Mouse (Mus musculus) CH12.LX (cell line): ENCODE results near the gene 3110082J24Rik. TPM values are rescaled to one million over a fixed set of nuclear protein-coding genes. Genes with fewer than 3 reads are reported as not detected.

Source experiments
- DNase-seq: peaks from one replicate; pipeline ENCODE4 v3.0.0-alpha.2; 2013; ENCODE audit errors: extremely low read depth
- H3K27ac ChIP-seq: 2 replicates; pipeline ENCODE4 v1.5.1; 2012; ENCODE audit warnings: low read depth, mild to moderate bottlenecking, control low read depth, moderate library complexity; ENCODE audit not compliant: insufficient read depth
- H3K27me3 ChIP-seq: replicated peaks from 2 replicates; pipeline ENCODE3; 2012; ENCODE audit warnings: inconsistent platforms
- H3K36me3 ChIP-seq, 2 experiments: replicated peaks in 1 of 2; 2 replicates each; pipeline versions ENCODE3 to v1.6.1; 2012; ENCODE audit warnings: inconsistent platforms in 1 of 2, low read length in 1 of 2, mild to moderate bottlenecking in 1 of 2, mixed read lengths in 1 of 2, moderate library complexity in 1 of 2; ENCODE audit not compliant: control insufficient read depth in 1 of 2, insufficient read depth in 1 of 2
- H3K4me1 ChIP-seq, 2 experiments: 2 replicates each; pipeline ENCODE4 v1.6.1; 2012; ENCODE audit warnings: inconsistent platforms in 1 of 2, moderate library complexity in 1 of 2; ENCODE audit not compliant: insufficient read depth in 2 of 2, control insufficient read depth in 1 of 2
- H3K4me2 ChIP-seq: 2 replicates; pipeline ENCODE4 v1.6.1; 2012; ENCODE audit warnings: low read depth, mild to moderate bottlenecking, control low read depth; ENCODE audit not compliant: poor library complexity, insufficient read depth, severe bottlenecking
- H3K4me3 ChIP-seq, 3 experiments: fragments of 150-350 bp in 1 of 3; sonication (generic) in 1 of 3; replicated peaks in 1 of 3; 2 replicates each; pipeline versions ENCODE3 to v1.5.1; 2011 to 2012; ENCODE audit warnings: low read depth in 2 of 3, low read length in 2 of 3, mild to moderate bottlenecking in 2 of 3, moderate library complexity in 2 of 3, control low read depth in 1 of 3, improper control_type of control experiment in 1 of 3, inconsistent platforms in 1 of 3, mixed read lengths in 1 of 3; ENCODE audit not compliant: poor library complexity in 1 of 3
- H3K79me2 ChIP-seq: replicated peaks from 2 replicates; pipeline ENCODE4 v1.6.1; 2012; ENCODE audit warnings: mild to moderate bottlenecking, moderate library complexity; ENCODE audit not compliant: control insufficient read depth, poor library complexity, insufficient read depth, severe bottlenecking; ENCODE audit errors: extremely low read depth
- H3K9ac ChIP-seq: 2 replicates; pipeline ENCODE4 v1.6.1; 2012; ENCODE audit warnings: low read depth, mild to moderate bottlenecking, control low read depth, moderate library complexity; ENCODE audit not compliant: insufficient read depth
- H3K9me3 ChIP-seq: replicated peaks from 2 replicates; pipeline ENCODE3; 2012; ENCODE audit warnings: low read length, inconsistent platforms, mixed read lengths
- CTCF ChIP-seq, 2 experiments: IDR thresholded peaks in 1 of 2; conservative IDR thresholded peaks in 1 of 2; 2 replicates each; pipeline ENCODE4 v1.5.1; 2011 to 2012; ENCODE audit warnings: low read depth in 2 of 2, low read length in 2 of 2, improper control_type of control experiment in 1 of 2, inconsistent platforms in 1 of 2, mild to moderate bottlenecking in 1 of 2, moderate library complexity in 1 of 2
- E2F4 ChIP-seq: IDR thresholded peaks from 2 replicates; pipeline ENCODE4 v1.6.1; 2011; ENCODE audit warnings: low read depth, low read length, improper control_type of control experiment; ENCODE audit not compliant: insufficient replicate concordance
- ELF1 ChIP-seq: IDR thresholded peaks from 2 replicates; pipeline ENCODE4 v1.6.1; 2014; ENCODE audit warnings: low read depth, mild to moderate bottlenecking, inconsistent platforms, low read length, improper control_type of control experiment
- ETS1 ChIP-seq: conservative IDR thresholded peaks from 2 replicates; pipeline ENCODE4 v1.6.1; 2012; ENCODE audit warnings: low read depth, mild to moderate bottlenecking, inconsistent platforms, low read length, improper control_type of control experiment, moderate library complexity
- HCFC1 ChIP-seq: IDR thresholded peaks from 2 replicates; pipeline ENCODE4 v1.6.1; 2012; ENCODE audit warnings: low read depth, mild to moderate bottlenecking, inconsistent platforms, low read length, improper control_type of control experiment
- IRF4 ChIP-seq: IDR thresholded peaks from 2 replicates; pipeline ENCODE4 v1.6.1; 2014; ENCODE audit warnings: low read depth, mild to moderate bottlenecking, inconsistent platforms, low read length, improper control_type of control experiment
- JUND ChIP-seq: conservative IDR thresholded peaks from 2 replicates; pipeline ENCODE4 v1.6.1; 2011; ENCODE audit warnings: low read depth, low read length, improper control_type of control experiment
- KAT2A ChIP-seq: IDR thresholded peaks from 2 replicates; pipeline ENCODE4 v1.6.1; 2012; ENCODE audit warnings: low read length, improper control_type of control experiment, inconsistent platforms; ENCODE audit not compliant: insufficient replicate concordance
- MAFK ChIP-seq: IDR thresholded peaks from 2 replicates; pipeline ENCODE4 v1.6.1; 2011; ENCODE audit warnings: low read length, improper control_type of control experiment; ENCODE audit not compliant: insufficient replicate concordance
- NELFE ChIP-seq: IDR thresholded peaks from 2 replicates; pipeline ENCODE4 v1.6.1; 2011; ENCODE audit warnings: low read depth, low read length, improper control_type of control experiment
- PAX5 ChIP-seq: IDR thresholded peaks from 2 replicates; pipeline ENCODE4 v1.6.1; 2012; ENCODE audit warnings: low read length, inconsistent platforms, mixed read lengths
- POLR2A ChIP-seq: IDR thresholded peaks from 2 replicates; pipeline ENCODE4 v1.6.1; 2011; ENCODE audit warnings: low read depth, mild to moderate bottlenecking, improper control_type of control experiment, low read length
- POLR2AphosphoS2 ChIP-seq: IDR thresholded peaks from 2 replicates; pipeline ENCODE4 v1.6.1; 2011; ENCODE audit warnings: low read depth, low read length, improper control_type of control experiment
- RAD21 ChIP-seq: IDR thresholded peaks from 2 replicates; pipeline ENCODE4 v1.6.1; 2011; ENCODE audit warnings: low read depth, mild to moderate bottlenecking, low read length, improper control_type of control experiment, moderate library complexity
- SMC3 ChIP-seq: IDR thresholded peaks from 2 replicates; pipeline ENCODE4 v1.6.1; 2011; ENCODE audit warnings: low read depth, low read length, improper control_type of control experiment
- TBP ChIP-seq: conservative IDR thresholded peaks from 2 replicates; pipeline ENCODE4 v1.6.1; 2011; ENCODE audit warnings: low read depth, low read length, improper control_type of control experiment
- UBTF ChIP-seq: IDR thresholded peaks from 2 replicates; pipeline ENCODE4 v1.6.1; 2012; ENCODE audit warnings: low read depth, mild to moderate bottlenecking, inconsistent platforms, low read length, improper control_type of control experiment, moderate library complexity
- ZKSCAN1 ChIP-seq: IDR thresholded peaks from 2 replicates; pipeline ENCODE4 v1.6.1; 2012; ENCODE audit warnings: low read depth, inconsistent platforms, low read length, improper control_type of control experiment, borderline replicate concordance
- ZNF384 ChIP-seq: IDR thresholded peaks from 2 replicates; pipeline ENCODE4 v1.6.1; 2012; ENCODE audit warnings: low read depth, low read length, improper control_type of control experiment, inconsistent platforms
- dilution Hi-C: fragments of 300-500 bp; cut with MboI; formaldehyde crosslinking; loops from 2 replicates; pipeline ENCODE4 v1.14.3; 2020; ENCODE audit warnings: low sequenced_read_pairs; ENCODE audit not compliant: extremely low pct_unique_long_range_greater_than_20kb, extremely low pct_ligation_motif_present
- in situ Hi-C: fragments of 300-500 bp; cut with MboI; formaldehyde crosslinking; loops from 3 replicates; pipeline ENCODE4 v1.14.3; 2019; ENCODE audit warnings: low sequenced_read_pairs, low pct_ligation_motif_present, low pct_unique_long_range_greater_than_20kb, mixed read lengths
- polyA plus RNA-seq: library from polyadenylated mRNA; unstranded; fragments of >175 nt; gene quantifications from 2 replicates; pipeline ENCODE4 v1.2.1, GENCODE M21; 2012; ENCODE audit warnings: low read depth; ENCODE audit not compliant: insufficient read length
- total RNA-seq, 2 experiments: library from RNA; depleted of rRNA; stranded (reverse); fragments of 300-350 nt in 1 of 2; fragments of >200 nt in 1 of 2; gene quantifications; 2 replicates each; pipeline ENCODE4 v1.2.3; 2012 to 2014

Gene 3110082J24Rik
- total and polyA plus RNA-seq, 3 experiments, result not detected

- Histone ChIP-seq H3K79me2 (peaks cover 29% of the 10 kb centered on the region), H3K36me3 (peaks cover 0 to 11% of the 10 kb centered on the region in 2 experiments)
- DNase-seq, result no peak
- TF ChIP-seq NELFE, result no peak
- no peak for TF ChIP-seq E2F4
- TF ChIP-seq ETS1, result no peak
- TF ChIP-seq ZNF384, result no peak
- TF ChIP-seq POLR2AphosphoS2, result no peak
- no peak for TF ChIP-seq TBP
- TF ChIP-seq IRF4, result no peak
- no peak for TF ChIP-seq JUND
- TF ChIP-seq POLR2A, result no peak
- no peak for TF ChIP-seq ZKSCAN1
- no peak for TF ChIP-seq KAT2A
- no peak for TF ChIP-seq ELF1
- TF ChIP-seq CTCF (conservative IDR thresholded peaks at IDR 0.05 in 1 of 2, IDR thresholded peaks at IDR 0.05 in 1 of 2; ENCODE audit: low read depth in 2 of 2, low read length in 2 of 2), result no peak
- no peak for TF ChIP-seq RAD21
- TF ChIP-seq SMC3, result no peak
- TF ChIP-seq PAX5, result no peak
- no peak for TF ChIP-seq MAFK
- TF ChIP-seq, all 38 proteins: peak for 0
- Histone ChIP-seq H3K9me3 (no peaks in the 10 kb centered on the region), H3K9ac (peak overlapping the region; percentile 94), H3K4me2 (peak overlapping the region; percentile 81), H3K27ac (no peak overlapping the region), H3K4me3 (peak overlapping the region; percentile 77 to 93 (median 82)), H3K4me1 (peaks cover 2 to 37% of the 10 kb centered on the region in 2 experiments; a peak in 3 of 4 replicates), H3K27me3 (no peaks in the 10 kb centered on the region)
- in situ Hi-C loops (no loop called here), dilution Hi-C loops (no loop called here)
Measured at GRCm38 (mm10) chr5:30154013-30154412, 48.1 kb upstream of the 3110082J24Rik start.

DNA sequence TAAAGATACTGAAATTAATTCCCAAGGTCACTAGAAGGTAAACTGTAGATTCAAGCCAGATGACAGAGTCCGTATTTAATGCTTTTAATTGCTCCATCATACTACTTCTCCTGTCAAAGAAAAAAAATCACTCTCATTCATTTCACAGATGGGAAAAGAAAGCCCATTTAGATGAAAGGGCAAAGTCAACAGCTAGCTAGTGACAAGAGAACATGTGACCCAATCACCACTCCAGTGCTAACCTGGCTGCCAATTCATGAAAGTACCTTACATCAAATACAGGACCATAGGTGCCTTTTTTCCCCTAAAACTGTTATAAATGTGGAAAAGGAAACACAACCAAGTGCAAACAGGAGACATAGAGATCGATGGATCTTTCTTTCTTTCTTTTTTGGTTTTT, 47.3 kb upstream of the 3110082J24Rik start:
- Histone ChIP-seq H3K79me2 (peaks cover 30% of the 10 kb centered on the region), H3K4me3 (no peak overlapping the region), H3K27ac (no peak overlapping the region), H3K9ac (no peak overlapping the region), H3K4me1 (peaks cover 2 to 45% of the 10 kb centered on the region in 2 experiments; a peak in 3 of 4 replicates), H3K27me3 (no peaks in the 10 kb centered on the region), H3K9me3 (no peaks in the 10 kb centered on the region), H3K4me2 (peak overlapping the region; percentile 39; the same call in 1 of the 2 replicates), H3K36me3 (peaks cover 0 to 16% of the 10 kb centered on the region in 2 experiments)
- TF ChIP-seq UBTF (no peak), SMC3 (no peak), HCFC1 (no peak)
- in situ Hi-C loops (no loop called here), dilution Hi-C loops (no loop called here)
- DNase-seq, result no peak
